Mouse (Mus musculus): ENCODE data around the gene Gm26741.

Gm26741 gene

DNA sequence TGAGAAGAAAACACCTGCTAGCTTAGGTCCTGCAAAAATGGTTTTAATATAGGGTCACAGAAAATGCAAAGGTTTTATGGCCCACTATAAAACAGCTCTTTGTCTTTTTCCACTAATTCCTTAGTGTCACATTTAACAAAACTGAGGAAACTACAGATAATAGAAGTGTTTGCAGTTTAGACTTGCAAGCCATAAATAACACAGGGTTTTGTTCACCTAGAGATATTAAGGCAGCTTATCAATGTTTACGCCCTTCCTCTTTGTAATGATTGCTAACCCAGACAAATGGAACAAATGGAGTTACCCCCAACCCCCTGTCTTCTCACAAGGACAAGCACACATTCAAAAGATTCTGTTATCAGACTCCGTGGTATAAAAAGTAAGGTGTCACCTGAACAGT is 32.6 kb downstream of the Gm26741 start:
- DNase-seq: no peak

DNA sequence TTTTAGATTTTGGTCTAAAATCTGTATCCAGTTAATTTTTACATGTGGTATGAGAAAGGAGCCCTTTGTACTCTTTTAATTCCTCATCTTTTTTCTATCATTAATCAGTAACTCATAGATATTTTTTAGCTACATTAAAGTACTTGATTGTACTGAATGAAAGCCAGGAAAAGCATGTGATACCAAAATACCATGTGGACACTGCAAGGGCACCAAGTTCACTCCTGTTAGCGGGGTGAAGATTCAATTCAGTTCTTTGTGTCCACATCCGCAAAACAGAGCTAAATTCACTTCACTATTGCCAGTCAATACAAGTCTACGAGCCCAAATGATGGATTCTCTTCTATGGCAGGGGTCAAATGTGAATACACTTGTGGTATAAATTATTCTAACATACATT is 38.1 kb downstream of the Gm26741 start:
- DNase-seq: no peak

DNA sequence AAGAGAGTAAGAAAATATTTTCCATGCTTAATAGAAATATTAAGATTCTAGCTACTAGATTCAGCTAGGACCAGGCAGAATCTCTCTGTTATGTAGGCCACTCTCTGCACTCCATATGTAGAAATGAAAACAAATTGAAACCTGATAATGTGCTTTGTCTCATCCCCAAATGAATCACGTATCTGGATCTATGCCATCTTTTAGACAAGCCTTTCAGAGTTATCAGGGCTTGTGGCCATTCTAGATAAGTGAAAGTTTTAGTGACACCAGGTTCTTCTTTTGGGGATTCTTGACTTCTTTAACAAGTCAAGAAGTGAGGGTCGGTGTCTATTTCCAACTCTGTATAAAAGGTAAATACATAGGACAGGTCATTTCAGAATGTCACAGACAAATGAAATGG is 40.1 kb downstream of the Gm26741 start:
- no peak for DNase-seq

DNA sequence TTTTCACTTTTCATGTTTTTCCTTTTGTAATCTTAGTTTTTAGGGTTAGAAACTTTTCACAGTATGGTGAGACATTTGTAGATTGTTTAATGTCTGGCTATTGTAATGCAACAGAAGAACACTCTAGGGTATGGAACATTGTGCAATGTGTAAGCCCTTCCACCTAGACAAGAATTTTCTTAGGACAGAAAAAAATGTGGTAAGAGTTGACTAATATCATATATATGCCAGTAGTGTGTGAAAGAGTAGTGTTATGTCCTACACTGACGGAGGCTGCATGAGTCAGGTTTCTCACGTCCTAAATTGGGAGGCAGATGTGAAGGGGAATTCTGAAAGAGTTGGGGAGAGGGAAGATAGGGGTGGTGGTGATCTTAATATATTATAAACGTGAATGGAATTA is 41.2 kb downstream of the Gm26741 start:
- DNase-seq: no peak

DNA sequence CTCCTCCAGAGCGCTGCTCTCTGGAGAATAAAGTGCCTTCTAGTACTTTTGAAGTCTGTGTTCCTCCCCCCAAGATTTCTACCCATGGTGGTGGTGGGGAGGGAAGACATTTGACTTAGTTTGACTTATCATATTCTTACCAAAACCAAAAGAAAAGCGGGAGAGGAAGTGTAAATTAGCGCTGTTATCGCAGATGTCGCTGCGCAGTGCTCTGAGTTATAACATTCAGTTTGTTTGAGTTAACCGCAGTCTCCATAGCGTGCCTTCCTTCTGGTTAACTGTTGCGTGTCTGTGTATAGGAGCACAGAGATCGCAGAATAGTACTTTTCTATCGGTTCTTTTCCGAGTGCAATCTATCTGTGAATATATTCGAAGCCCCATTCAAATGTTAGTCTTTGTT is 46.6 kb downstream of the Gm26741 start:
- no peak for DNase-seq

DNA sequence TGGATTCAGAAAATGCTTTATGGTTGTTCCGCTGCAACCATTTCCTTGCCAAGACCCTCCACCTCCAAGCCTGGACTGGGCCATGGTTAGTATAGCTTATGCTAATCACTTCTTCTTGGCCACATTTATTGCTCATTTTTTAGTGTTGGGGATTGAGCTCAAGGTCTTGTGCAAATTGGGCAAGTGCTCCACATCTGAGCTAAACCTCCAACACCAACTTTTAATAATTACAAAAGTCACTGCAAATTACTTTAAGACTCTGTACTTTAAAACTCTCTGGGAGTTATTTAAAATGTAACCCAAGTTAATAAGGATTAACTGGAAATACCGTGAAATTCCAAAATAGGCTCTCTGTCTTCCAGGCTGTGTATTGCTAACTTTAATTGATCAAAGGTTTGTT is 49.0 kb downstream of the Gm26741 start:
- DNase-seq: no peak
